Mouse (Mus musculus): ENCODE results near the gene Pim3. TPM values are rescaled to one million over a fixed set of nuclear protein-coding genes. Genes with fewer than 3 reads are reported as not detected.

The Pim3 gene
- polyA plus RNA-seq, 1 experiment from 2014 or later = 49.1 TPM

DNA sequence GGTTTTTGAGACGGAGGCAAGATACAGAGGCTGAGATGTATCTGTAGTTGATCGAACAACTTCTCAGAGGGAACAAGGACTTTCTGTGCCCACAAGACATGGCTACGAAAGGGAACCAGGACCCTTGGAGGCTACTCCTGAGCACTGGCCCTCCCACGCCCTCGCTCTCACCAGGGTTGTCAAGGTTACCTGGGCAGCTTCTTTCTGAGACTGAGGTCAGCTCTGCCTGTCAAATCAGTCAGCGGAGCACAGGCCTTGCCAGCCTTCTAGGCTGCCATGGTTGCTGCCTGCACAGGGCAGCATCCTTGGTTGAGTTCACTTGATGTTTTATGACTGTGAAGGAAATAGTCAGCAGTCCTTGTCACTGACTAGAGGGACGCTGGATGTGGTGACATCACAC, 39.5 kb upstream of the Pim3 start:
- Histone ChIP-seq H3K36me3 (ENCODE audit: control insufficient read depth, insufficient read depth, low read length) (peaks cover 56% of the 10 kb centered on the region), H3K4me3 (ENCODE audit: low read depth, low read length) (no peak overlapping the region), H3K4me2 (ENCODE audit: low read length) (no peak overlapping the region), H3K27ac (ENCODE audit: low read depth, low read length) (no peak overlapping the region), H3K9me3 (replicated peaks; ENCODE audit: control insufficient read depth, low read length) (no peaks in the 10 kb centered on the region), H3K4me1 (ENCODE audit: control insufficient read depth, insufficient read depth, low read length) (peaks cover 12% of the 10 kb centered on the region), H3K27me3 (replicated peaks; ENCODE audit: control insufficient read depth, insufficient read depth, low read length) (no peaks in the 10 kb centered on the region), H3K9ac (ENCODE audit: low read length) (no peak overlapping the region)
- DNase-seq (ENCODE audit: low spot score) (no peak), ATAC-seq (no peak)
- WGBS = 93% methylated on average over 7 of the region's 7 CpGs

DNA sequence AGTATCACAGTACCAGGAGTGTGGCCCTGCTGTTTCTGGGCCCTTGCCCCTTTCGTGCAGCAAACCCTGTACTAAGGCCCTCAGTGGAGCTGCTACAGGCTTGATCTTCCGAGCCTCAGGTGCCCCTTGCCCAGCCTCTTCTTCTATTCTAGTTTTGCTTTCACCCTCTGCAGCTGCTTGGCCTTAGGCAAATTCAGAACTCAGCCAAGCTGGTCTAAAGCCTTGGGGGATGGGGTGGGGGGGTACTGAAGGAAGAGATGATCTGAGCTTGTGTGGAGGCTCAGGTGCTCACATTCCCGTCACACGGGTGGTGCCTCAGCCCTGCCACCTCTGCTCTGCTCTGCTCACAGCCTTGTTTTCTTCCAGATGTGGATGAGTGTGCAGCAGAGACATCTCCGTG, 38.6 kb upstream of the Pim3 start:
- no peak overlapping the region for H3K9ac ChIP-seq (ENCODE audit: low read length)
- no peak overlapping the region for H3K27ac ChIP-seq (ENCODE audit: low read depth, low read length)
- peaks cover 11% of the 10 kb centered on the region for H3K4me1 ChIP-seq (ENCODE audit: control insufficient read depth, insufficient read depth, low read length)
- no peaks in the 10 kb centered on the region for H3K27me3 ChIP-seq (replicated peaks; ENCODE audit: control insufficient read depth, insufficient read depth, low read length)
- no peak overlapping the region for H3K4me2 ChIP-seq (ENCODE audit: low read length)
- H3K36me3 ChIP-seq (ENCODE audit: control insufficient read depth, insufficient read depth, low read length) = peaks cover 56% of the 10 kb centered on the region
- WGBS = 91% methylated on average over 5 of the region's 5 CpGs
- no peak for DNase-seq (ENCODE audit: low spot score)
- no peak for ATAC-seq
- H3K4me3 ChIP-seq (ENCODE audit: low read depth, low read length) = no peak overlapping the region
- H3K9me3 ChIP-seq (replicated peaks; ENCODE audit: control insufficient read depth, low read length) = no peaks in the 10 kb centered on the region

DNA sequence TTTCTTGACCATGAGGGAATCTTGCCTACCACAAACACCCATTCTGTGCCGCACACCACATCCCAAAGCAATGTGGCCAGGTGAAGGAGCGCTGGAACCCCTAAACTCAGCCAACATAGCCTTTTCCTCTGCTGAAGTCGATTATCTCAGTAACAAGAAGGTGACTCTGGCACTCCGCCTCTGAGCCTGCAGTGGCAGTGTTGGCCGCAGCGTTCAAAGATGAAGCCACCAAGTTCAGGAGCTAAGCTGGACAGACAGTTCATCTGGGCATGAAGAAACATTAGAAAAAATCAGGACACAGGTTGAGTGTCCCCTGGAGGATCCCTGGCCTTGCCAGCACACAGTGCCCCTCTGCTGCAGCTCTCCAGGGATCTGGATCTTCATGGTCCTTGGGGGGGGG, 34.5 kb upstream of the Pim3 start:
- WGBS = 88% methylated on average over 6 of the region's 6 CpGs

DNA sequence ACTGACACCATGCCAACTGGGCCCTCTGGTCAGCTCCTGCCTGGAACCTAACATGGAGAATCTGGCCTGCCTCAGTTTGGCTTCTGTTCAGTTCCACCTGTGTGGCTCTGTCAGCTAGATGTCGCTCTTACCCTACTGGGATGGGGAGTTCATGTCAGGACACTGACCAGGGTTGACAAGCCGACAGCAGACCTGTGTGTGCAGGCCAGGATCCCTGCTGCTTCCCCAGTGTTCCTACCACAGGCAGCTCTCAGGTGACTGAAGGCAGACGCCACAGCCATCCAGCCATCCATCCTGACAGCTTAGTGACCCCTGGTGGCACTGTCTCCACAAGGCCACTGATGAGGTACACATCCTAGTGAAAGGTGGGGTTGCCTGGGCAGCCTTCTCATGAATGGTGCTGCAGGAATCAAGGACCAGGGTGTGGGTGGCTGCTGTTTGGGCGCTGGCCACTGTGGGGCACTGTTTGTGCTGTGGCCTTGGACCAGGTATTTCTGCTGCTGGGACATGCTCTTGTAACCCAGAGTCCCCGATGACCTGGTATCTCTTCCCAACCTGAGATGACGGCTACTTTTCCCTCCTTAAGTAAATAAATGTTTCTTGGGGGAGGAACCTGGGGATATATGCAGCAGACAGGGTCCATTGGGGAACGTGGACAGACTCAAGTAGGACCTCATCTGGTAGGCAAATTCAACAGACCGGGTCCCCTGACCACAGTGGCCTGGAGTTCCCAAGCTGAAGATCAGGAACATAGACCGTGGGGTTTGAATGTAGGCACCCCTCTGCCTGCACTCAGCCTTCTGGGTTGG, 33.8 kb upstream of the Pim3 start:
- no peaks in the 10 kb centered on the region for H3K27me3 ChIP-seq (replicated peaks; ENCODE audit: control insufficient read depth, insufficient read depth, low read length)
- no peak overlapping the region for H3K27ac ChIP-seq (ENCODE audit: low read depth, low read length)
- H3K4me1 ChIP-seq (ENCODE audit: control insufficient read depth, insufficient read depth, low read length) = no peaks in the 10 kb centered on the region
- 26% methylated on average over 9 of the region's 9 CpGs for WGBS
- ATAC-seq (peak; percentile 60), DNase-seq (ENCODE audit: low spot score) (no peak)
- no peaks in the 10 kb centered on the region for H3K9me3 ChIP-seq (replicated peaks; ENCODE audit: control insufficient read depth, low read length)
- no peak overlapping the region for H3K4me3 ChIP-seq (ENCODE audit: low read depth, low read length)
- H3K36me3 ChIP-seq (ENCODE audit: control insufficient read depth, insufficient read depth, low read length) = peaks cover 41% of the 10 kb centered on the region
- no peak overlapping the region for H3K9ac ChIP-seq (ENCODE audit: low read length)
- no peak overlapping the region for H3K4me2 ChIP-seq (ENCODE audit: low read length)

More for the DNA sequence above, 34.5 kb upstream of the Pim3 start:
- no peak overlapping the region for H3K9ac ChIP-seq (ENCODE audit: low read length)
- DNase-seq (ENCODE audit: low spot score) (no peak), ATAC-seq (no peak)
- no peak overlapping the region for H3K4me2 ChIP-seq (ENCODE audit: low read length)
- H3K27me3 ChIP-seq (replicated peaks; ENCODE audit: control insufficient read depth, insufficient read depth, low read length) = no peaks in the 10 kb centered on the region
- H3K9me3 ChIP-seq (replicated peaks; ENCODE audit: control insufficient read depth, low read length) = no peaks in the 10 kb centered on the region
- no peak overlapping the region for H3K4me3 ChIP-seq (ENCODE audit: low read depth, low read length)
- no peak overlapping the region for H3K27ac ChIP-seq (ENCODE audit: low read depth, low read length)
- H3K36me3 ChIP-seq (ENCODE audit: control insufficient read depth, insufficient read depth, low read length) = peaks cover 48% of the 10 kb centered on the region
- no peaks in the 10 kb centered on the region for H3K4me1 ChIP-seq (ENCODE audit: control insufficient read depth, insufficient read depth, low read length)

DNA sequence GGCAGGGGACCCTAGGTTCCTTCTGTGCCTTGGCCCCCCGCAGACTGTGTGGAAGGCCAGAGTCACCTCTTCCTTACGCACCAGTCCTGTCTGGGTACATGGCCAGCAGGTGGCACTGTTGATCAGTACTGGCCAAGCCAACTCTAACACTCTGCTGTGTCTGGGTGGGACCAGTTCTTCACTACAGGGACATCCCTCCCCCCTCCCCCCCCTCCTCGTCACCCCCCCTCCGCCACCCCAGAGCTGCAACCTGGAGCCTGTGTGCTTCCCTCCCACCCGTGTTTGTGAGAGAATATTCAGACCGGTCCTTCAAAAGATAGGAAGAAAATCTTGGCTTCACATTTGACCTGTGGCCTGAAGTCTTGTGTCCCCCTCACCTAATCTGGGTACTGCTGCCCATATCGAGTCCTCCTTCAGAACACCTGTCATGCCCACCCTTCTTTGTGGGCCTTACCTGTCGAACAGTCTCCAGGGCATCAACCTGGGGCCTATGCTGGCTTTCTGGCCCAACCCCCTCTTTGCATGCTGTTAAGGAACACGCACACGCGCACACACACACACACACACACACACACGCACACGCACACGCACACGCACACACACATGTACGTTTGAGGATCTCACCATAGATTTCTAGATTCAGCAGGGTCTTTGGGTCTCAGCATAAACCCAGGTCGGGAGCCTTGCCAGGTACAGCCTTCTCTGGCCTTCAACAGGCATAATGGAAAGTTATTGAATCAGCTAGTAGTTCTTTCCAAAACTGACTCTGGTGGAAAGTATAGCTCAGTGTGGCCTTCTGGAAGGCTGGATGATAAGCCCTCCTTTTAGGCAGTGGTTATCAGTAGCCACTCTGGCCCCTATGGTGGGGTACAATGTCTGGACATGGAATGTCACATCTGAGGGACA, 32.9 kb upstream of the Pim3 start:
- Histone ChIP-seq H3K9me3 (replicated peaks; ENCODE audit: control insufficient read depth, low read length) (no peaks in the 10 kb centered on the region), H3K4me2 (ENCODE audit: low read length) (no peak overlapping the region), H3K4me1 (ENCODE audit: control insufficient read depth, insufficient read depth, low read length) (no peaks in the 10 kb centered on the region), H3K27me3 (replicated peaks; ENCODE audit: control insufficient read depth, insufficient read depth, low read length) (no peaks in the 10 kb centered on the region), H3K36me3 (ENCODE audit: control insufficient read depth, insufficient read depth, low read length) (peaks cover 32% of the 10 kb centered on the region), H3K27ac (ENCODE audit: low read depth, low read length) (no peak overlapping the region), H3K9ac (ENCODE audit: low read length) (no peak overlapping the region; the same call in 1 of the 2 replicates), H3K4me3 (ENCODE audit: low read depth, low read length) (no peak overlapping the region)
- ATAC-seq (peak; percentile 96), DNase-seq (ENCODE audit: low spot score) (peak; percentile 91)
- WGBS = 53% methylated on average over 17 of the region's 17 CpGs

DNA sequence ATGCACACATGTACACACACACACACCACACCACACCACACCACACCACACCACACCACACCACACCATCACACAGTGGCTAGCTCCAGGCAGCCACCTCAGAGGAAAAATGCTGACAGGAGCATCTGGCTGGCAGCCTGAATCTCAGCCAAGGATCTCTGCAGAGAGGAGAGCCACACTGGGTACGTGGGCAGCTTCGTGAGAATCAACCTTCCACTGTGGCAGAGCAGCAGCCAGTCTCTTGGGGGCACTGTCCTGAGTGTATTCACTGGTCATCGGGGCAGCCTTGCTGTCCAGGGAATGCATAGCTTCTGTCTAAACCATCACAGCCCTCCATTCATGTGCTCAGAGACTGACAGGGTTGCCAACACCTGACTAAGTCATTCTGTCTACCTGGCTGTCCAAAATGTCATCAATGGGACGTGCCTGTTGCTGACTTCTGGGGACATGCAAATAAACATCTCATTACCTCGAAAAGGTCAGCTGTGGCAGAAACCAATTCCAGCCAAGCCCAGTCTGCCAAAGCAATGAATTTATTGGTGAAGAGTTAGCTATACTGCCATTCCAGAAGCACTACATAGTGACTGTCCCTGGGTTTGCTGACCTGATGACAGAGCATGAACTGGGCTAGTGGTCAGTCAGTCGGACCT, 32.1 kb upstream of the Pim3 start:
- Histone ChIP-seq H3K27me3 (replicated peaks; ENCODE audit: control insufficient read depth, insufficient read depth, low read length) (no peaks in the 10 kb centered on the region), H3K4me3 (ENCODE audit: low read depth, low read length) (no peak overlapping the region), H3K27ac (ENCODE audit: low read depth, low read length) (no peak overlapping the region), H3K4me2 (ENCODE audit: low read length) (no peak overlapping the region), H3K9me3 (replicated peaks; ENCODE audit: control insufficient read depth, low read length) (no peaks in the 10 kb centered on the region), H3K4me1 (ENCODE audit: control insufficient read depth, insufficient read depth, low read length) (no peaks in the 10 kb centered on the region), H3K9ac (ENCODE audit: low read length) (no peak overlapping the region), H3K36me3 (ENCODE audit: control insufficient read depth, insufficient read depth, low read length) (peaks cover 23% of the 10 kb centered on the region)
- WGBS = 82% methylated on average over 6 of the region's 6 CpGs
- DNase-seq (ENCODE audit: low spot score) (no peak), ATAC-seq (no peak)

DNA sequence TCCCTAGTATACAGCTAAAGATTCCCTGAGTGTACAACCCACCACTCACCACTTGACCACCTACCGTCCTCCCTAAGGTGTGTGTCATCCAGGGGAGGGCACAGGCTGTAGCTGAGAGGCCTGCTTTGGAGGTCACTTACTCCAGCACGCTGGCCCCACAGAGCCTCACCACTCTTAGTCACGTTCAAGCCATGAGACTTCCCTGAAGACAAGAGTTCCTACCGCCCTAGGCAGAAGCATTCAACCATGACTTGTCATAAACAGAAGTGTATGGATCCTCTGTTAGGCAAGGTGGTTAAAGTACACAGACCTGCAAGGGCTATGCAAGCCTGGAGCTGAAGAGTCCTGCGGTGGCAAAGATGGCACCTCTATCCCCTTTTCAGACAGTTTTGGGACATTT, 31.3 kb upstream of the Pim3 start:
- ATAC-seq = no peak
- 80% methylated on average over 5 of the region's 5 CpGs for WGBS
- no peak overlapping the region for H3K27ac ChIP-seq (ENCODE audit: low read depth, low read length)

DNA sequence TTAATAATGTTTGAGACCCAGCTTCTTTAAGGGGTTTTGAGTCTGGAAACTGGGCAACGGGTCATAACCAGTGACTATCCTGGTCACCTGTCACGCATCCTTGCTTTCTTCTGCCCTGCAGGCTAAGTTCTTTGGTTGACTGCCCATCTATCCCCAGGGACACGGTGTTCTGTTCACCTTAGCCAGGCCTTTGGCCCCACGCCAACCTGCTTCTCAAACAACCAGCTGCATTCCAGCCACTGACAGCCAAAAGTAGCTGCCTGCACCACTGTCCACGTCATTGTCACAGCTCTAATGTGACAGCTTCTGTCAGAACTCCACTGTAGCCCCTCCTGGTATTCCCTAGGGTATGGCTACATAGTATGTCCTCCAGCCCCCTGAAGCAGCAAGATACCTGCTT, 30.5 kb upstream of the Pim3 start:
- no peaks in the 10 kb centered on the region for H3K9me3 ChIP-seq (replicated peaks; ENCODE audit: control insufficient read depth, low read length)
- H3K4me3 ChIP-seq (ENCODE audit: low read depth, low read length) = no peak overlapping the region
- ATAC-seq (no peak), DNase-seq (ENCODE audit: low spot score) (no peak)
- WGBS = 54% methylated on average over 5 of the region's 5 CpGs
- peaks cover 8% of the 10 kb centered on the region for H3K36me3 ChIP-seq (ENCODE audit: control insufficient read depth, insufficient read depth, low read length)
- H3K27me3 ChIP-seq (replicated peaks; ENCODE audit: control insufficient read depth, insufficient read depth, low read length) = no peaks in the 10 kb centered on the region
- no peak overlapping the region for H3K9ac ChIP-seq (ENCODE audit: low read length)
- no peak overlapping the region for H3K27ac ChIP-seq (ENCODE audit: low read depth, low read length)
- no peak overlapping the region for H3K4me2 ChIP-seq (ENCODE audit: low read length)
- H3K4me1 ChIP-seq (ENCODE audit: control insufficient read depth, insufficient read depth, low read length) = no peaks in the 10 kb centered on the region

More for the DNA sequence above, 31.3 kb upstream of the Pim3 start:
- H3K4me3 ChIP-seq (ENCODE audit: low read depth, low read length) = no peak overlapping the region
- no peak overlapping the region for H3K4me2 ChIP-seq (ENCODE audit: low read length)
- H3K9me3 ChIP-seq (replicated peaks; ENCODE audit: control insufficient read depth, low read length) = no peaks in the 10 kb centered on the region
- H3K9ac ChIP-seq (ENCODE audit: low read length) = no peak overlapping the region
- H3K36me3 ChIP-seq (ENCODE audit: control insufficient read depth, insufficient read depth, low read length) = peaks cover 16% of the 10 kb centered on the region
- no peaks in the 10 kb centered on the region for H3K4me1 ChIP-seq (ENCODE audit: control insufficient read depth, insufficient read depth, low read length)
- no peak for DNase-seq (ENCODE audit: low spot score)
- H3K27me3 ChIP-seq (replicated peaks; ENCODE audit: control insufficient read depth, insufficient read depth, low read length) = no peaks in the 10 kb centered on the region
